Mouse (Mus musculus) forebrain, embryonic 12.5 days (tissue): ENCODE measurements at regions not wholly inside any gene's neighbourhood (a gene's known extent, or its start where the extent isn't known, plus 50 kb on each side); places are given as distances from the start of the nearest gene placed in this dataset.
A peak's percentile ranks its signal among the peaks of the same experiment; 100 is the strongest.

Experiments used
- ATAC-seq: fragments of 200-750 bp; cut with Nextera tagmentation; 2 replicates; pipeline ENCODE4 v1.8.0; 2017; ENCODE audit warnings: moderate TSS enrichment; ENCODE audit not compliant: low FRiP score
- H3K27ac ChIP-seq: fragments of 300-500 bp; sonication (generic); 2 replicates; pipeline ENCODE4 v1.5.1; 2016; ENCODE audit warnings: mild to moderate bottlenecking
- H3K27me3 ChIP-seq: fragments of 300-500 bp; sonication (generic); 2 replicates; pipeline ENCODE4 v1.6.1; 2016; ENCODE audit warnings: mild to moderate bottlenecking
- H3K36me3 ChIP-seq: fragments of 300-500 bp; sonication (generic); replicated peaks from 2 replicates; pipeline ENCODE4 v1.6.1; 2016; ENCODE audit warnings: mild to moderate bottlenecking
- H3K4me1 ChIP-seq: fragments of 300-500 bp; sonication (generic); 2 replicates; pipeline ENCODE4 v1.6.1; 2016
- H3K4me2 ChIP-seq: fragments of 300-500 bp; sonication (generic); 2 replicates; pipeline ENCODE4 v1.6.1; 2016; ENCODE audit warnings: mild to moderate bottlenecking, moderate library complexity
- H3K4me3 ChIP-seq: fragments of 300-500 bp; sonication (generic); replicated peaks from 2 replicates; pipeline ENCODE4 v1.5.1; 2016; ENCODE audit warnings: mild to moderate bottlenecking
- H3K9ac ChIP-seq: fragments of 300-500 bp; sonication (generic); 2 replicates; pipeline ENCODE4 v1.6.1; 2016; ENCODE audit warnings: mild to moderate bottlenecking
- H3K9me3 ChIP-seq: fragments of 300-500 bp; sonication (generic); 2 replicates; pipeline ENCODE4 v1.6.1; 2016
- WGBS: fragments of 180-500 bp; shearing (Covaris S2); methylation state at CpG from one replicate; pipeline ENCODE4 v1.1.7; 2016; 5-methylcytosine and 5-hydroxymethylcytosine counted together

DNA sequence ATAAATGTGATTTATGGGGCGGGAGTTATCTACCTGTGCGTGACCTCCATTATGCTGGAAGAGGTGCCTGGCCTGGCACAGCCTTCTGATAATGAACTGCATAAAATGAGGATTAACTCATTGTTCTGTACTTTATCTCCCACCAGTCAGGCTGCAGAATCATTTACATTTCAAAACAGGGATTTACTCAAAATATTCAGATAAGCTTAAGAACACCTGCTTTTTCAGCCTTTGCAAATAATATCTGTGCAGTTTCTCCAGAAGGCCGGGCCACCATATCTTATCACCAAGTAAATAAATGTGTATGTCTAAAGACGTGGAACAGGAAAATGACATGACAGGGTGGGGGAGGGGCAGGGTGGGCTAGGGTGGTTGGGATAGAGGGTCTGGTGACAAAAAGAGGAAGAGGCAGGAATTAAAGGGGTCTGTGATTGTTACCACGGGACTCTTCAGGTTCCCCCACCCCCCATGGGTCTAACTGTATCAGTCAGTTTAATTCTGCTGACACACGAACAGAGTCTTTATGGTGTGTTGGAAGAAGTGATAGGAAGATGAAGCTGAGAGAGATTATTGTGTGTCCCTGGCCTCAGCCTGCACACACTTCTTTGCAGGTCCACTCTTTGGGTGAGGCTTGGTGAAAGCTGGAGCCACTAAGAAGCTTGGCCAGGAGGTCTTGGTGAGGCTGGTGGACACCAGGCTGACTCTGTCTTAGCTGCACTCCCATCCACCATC lies 154.6 kb upstream of the Sox11 start:
- Histone ChIP-seq H3K4me3 (no peak overlapping the region), H3K9me3 (no peaks in the 10 kb centered on the region), H3K36me3 (no peaks in the 10 kb centered on the region), H3K4me1 (peaks cover 44% of the 10 kb centered on the region), H3K27me3 (0 out of 2 replicates have a peak, but pooled peaks cover 4% of the 10 kb centered on the region), H3K4me2 (no peak overlapping the region), H3K27ac (peak overlapping the region; percentile 46; the same call in 1 of the 2 replicates), H3K9ac (no peak overlapping the region)
- 22% methylated on average over 6 of the region's 6 CpGs for WGBS
- no peak for ATAC-seq

GRCm38 (mm10) chr12:27492270-27492669 lies 149.9 kb upstream of the Sox11 start:
- no peak overlapping the region for H3K27ac ChIP-seq
- ATAC-seq = no peak
- H3K9me3 ChIP-seq = no peaks in the 10 kb centered on the region
- H3K27me3 ChIP-seq = 0 out of 2 replicates have a peak, but pooled peaks cover 4% of the 10 kb centered on the region
- H3K36me3 ChIP-seq = no peaks in the 10 kb centered on the region
- H3K4me1 ChIP-seq = peaks cover 26% of the 10 kb centered on the region
- no peak overlapping the region for H3K4me2 ChIP-seq
- H3K9ac ChIP-seq = no peak overlapping the region
- H3K4me3 ChIP-seq = no peak overlapping the region
- 23% methylated on average over 2 of the region's 2 CpGs for WGBS

DNA sequence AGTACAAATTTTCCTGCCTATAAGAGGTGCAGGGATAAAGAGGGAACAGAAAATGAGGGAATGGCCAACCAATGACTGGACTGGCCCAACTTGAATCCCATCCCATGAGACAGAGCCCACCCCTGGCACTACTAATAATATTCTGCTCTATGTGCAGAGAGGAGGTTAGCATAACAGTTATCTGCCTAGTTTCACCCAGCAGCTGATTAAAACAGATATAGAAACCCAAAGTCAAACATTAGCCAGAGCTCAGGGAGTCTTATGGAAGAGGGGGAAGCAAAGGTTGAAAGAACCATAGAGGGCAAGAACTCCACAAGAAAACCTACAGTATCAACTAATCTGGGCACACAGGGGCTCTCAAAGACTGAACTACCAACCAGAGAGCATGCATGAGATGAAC lies 138.9 kb upstream of the Sox11 start:
- no peaks in the 10 kb centered on the region for H3K4me1 ChIP-seq
- H3K9me3 ChIP-seq = no peaks in the 10 kb centered on the region
- no peak overlapping the region for H3K4me2 ChIP-seq
- no peaks in the 10 kb centered on the region for H3K36me3 ChIP-seq
- no peak overlapping the region for H3K27ac ChIP-seq
- H3K27me3 ChIP-seq = no peaks in the 10 kb centered on the region
- H3K9ac ChIP-seq = no peak overlapping the region
- H3K4me3 ChIP-seq = no peak overlapping the region
- ATAC-seq = no peak

DNA sequence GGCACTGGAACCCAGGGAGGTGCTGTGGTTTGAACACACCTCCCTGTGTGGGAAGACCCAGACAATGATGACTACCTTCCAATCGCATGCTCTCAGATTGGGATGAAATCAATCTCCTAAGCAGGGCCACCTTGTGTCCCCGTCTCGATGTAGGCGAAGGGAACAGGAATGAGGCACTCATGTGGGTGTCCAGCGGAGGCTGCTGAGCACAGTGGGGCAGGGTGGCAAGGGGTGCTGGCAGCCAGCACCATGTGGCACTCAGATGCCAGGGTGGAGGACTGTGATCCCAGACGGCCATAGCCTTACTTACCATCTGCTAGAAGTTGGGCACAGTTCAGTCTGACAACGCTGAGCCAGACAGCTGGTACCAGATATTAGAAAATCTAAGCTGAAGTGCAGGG lies 137.2 kb upstream of the Sox11 start:
- ATAC-seq = no peak
- H3K9me3 ChIP-seq = no peaks in the 10 kb centered on the region
- no peak overlapping the region for H3K9ac ChIP-seq
- 88% methylated on average over 7 of the region's 7 CpGs for WGBS
- no peak overlapping the region for H3K4me3 ChIP-seq
- H3K27ac ChIP-seq = no peak overlapping the region
- H3K4me2 ChIP-seq = no peak overlapping the region
- H3K4me1 ChIP-seq = no peaks in the 10 kb centered on the region
- H3K36me3 ChIP-seq = no peaks in the 10 kb centered on the region
- H3K27me3 ChIP-seq = no peaks in the 10 kb centered on the region

DNA sequence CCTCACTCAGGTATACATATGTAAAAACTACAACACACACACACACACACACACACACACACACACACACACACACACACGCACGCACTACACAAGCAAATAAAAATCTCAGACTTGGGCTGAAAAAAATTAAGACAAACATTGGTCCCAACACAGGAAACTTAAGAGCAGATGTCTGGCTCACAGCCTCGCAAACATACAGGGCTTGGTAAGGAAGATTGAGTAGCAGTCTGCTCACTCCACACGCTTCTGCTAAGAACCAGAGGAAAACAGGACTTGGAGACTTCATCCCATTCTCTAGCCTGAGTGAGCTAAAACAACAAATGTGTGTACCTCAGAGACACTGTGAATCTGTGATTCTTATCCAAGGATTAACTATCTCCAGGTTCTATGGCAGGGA lies 132.3 kb upstream of the Sox11 start:
- no peak overlapping the region for H3K27ac ChIP-seq
- H3K9ac ChIP-seq = no peak overlapping the region
- no peaks in the 10 kb centered on the region for H3K27me3 ChIP-seq
- no peaks in the 10 kb centered on the region for H3K9me3 ChIP-seq
- H3K4me3 ChIP-seq = no peak overlapping the region
- H3K4me2 ChIP-seq = no peak overlapping the region
- H3K36me3 ChIP-seq = no peaks in the 10 kb centered on the region
- H3K4me1 ChIP-seq = peaks cover 7% of the 10 kb centered on the region; the same call in 1 of the 2 replicates
- 84% methylated on average over 4 of the region's 4 CpGs for WGBS
- ATAC-seq = no peak

- peaks cover 7% of the 10 kb centered on the region; the same call in 1 of the 2 replicates for H3K4me1 ChIP-seq
- no peaks in the 10 kb centered on the region for H3K36me3 ChIP-seq
- H3K9ac ChIP-seq = no peak overlapping the region
- H3K4me2 ChIP-seq = no peak overlapping the region
- H3K9me3 ChIP-seq = no peaks in the 10 kb centered on the region
- no peaks in the 10 kb centered on the region for H3K27me3 ChIP-seq
- WGBS = 51% methylated on average over 5 of the region's 5 CpGs
- H3K27ac ChIP-seq = no peak overlapping the region
- no peak overlapping the region for H3K4me3 ChIP-seq
- no peak for ATAC-seq
Measured at GRCm38 (mm10) chr12:27471557-27471956, 129.2 kb upstream of the Sox11 start.

- H3K27ac ChIP-seq = no peak overlapping the region
- H3K4me2 ChIP-seq = no peak overlapping the region
- H3K36me3 ChIP-seq = no peaks in the 10 kb centered on the region
- no peak overlapping the region for H3K9ac ChIP-seq
- peaks cover 11% of the 10 kb centered on the region for H3K4me1 ChIP-seq
- no peaks in the 10 kb centered on the region for H3K27me3 ChIP-seq
- no peak overlapping the region for H3K4me3 ChIP-seq
- no peaks in the 10 kb centered on the region for H3K9me3 ChIP-seq
- ATAC-seq = no peak
Measured at GRCm38 (mm10) chr12:27470346-27470745, 128.0 kb upstream of the Sox11 start.

GRCm38 (mm10) chr12:27468782-27469181 lies 126.4 kb upstream of the Sox11 start:
- Histone ChIP-seq H3K27me3 (no peaks in the 10 kb centered on the region), H3K9me3 (no peaks in the 10 kb centered on the region), H3K27ac (no peak overlapping the region), H3K9ac (no peak overlapping the region), H3K36me3 (no peaks in the 10 kb centered on the region), H3K4me1 (peaks cover 11% of the 10 kb centered on the region), H3K4me2 (no peak overlapping the region), H3K4me3 (no peak overlapping the region)
- WGBS = 92% methylated on average over 1 of the region's 1 CpGs
- no peak for ATAC-seq

DNA sequence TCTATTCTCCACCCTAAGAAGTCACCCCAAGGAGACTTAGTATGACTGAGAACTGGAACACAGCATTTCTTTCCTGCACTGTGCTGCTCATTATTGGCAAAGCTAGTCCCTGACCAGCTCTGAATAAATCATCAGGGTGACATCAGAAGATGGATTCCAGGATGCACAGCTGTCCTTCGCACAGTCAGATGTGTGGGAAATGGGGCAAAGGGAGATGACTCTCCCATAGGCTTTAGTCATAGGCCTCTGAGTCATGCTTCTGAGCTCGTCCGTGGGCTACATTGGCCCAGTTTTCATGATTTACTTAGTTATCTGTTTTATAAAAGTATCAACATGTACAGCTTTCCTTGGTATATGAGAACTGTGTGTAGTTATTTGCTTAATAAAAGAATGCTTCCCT lies 125.8 kb upstream of the Sox11 start:
- H3K36me3 ChIP-seq = no peaks in the 10 kb centered on the region
- H3K9ac ChIP-seq = no peak overlapping the region
- no peaks in the 10 kb centered on the region for H3K27me3 ChIP-seq
- H3K9me3 ChIP-seq = no peaks in the 10 kb centered on the region
- peaks cover 11% of the 10 kb centered on the region for H3K4me1 ChIP-seq
- 89% methylated on average over 3 of the region's 3 CpGs for WGBS
- no peak overlapping the region for H3K4me3 ChIP-seq
- no peak for ATAC-seq
- no peak overlapping the region for H3K4me2 ChIP-seq
- H3K27ac ChIP-seq = no peak overlapping the region

DNA sequence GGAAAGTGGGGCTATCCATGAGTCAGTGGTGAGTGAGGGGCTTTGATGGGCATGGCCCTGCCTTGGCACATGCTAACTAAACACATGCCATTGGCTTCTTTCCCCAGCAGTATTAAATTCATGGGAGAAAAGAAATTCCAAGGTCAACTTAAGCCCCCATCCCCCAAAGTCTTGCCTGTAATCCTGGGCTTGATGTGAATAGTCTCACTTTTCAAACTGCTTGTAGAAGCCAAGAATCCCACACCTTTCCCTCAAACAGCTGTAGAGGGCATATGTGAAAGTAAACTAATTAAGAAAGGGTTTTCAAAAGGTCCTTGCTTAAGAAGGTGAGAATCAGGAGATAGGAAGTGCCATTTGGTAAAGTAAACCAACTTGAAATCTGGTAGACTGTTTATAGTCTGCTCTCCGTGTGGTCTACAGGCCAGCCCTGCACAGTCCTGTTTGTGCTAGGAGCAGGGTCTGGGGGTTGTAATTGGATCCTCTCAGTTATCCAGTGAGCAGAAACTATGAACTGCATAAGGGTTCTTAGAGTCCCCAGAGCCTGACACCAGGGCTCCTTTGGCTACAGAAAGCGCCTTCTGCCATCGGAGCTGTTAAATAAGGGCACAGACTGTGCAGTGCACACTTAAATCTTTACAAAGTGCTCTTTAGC lies 123.3 kb upstream of the Sox11 start:
- no peak overlapping the region for H3K27ac ChIP-seq
- H3K4me1 ChIP-seq = peaks cover 4% of the 10 kb centered on the region; the same call in 1 of the 2 replicates
- H3K4me2 ChIP-seq = no peak overlapping the region
- H3K9me3 ChIP-seq = no peaks in the 10 kb centered on the region
- no peaks in the 10 kb centered on the region for H3K27me3 ChIP-seq
- H3K36me3 ChIP-seq = no peaks in the 10 kb centered on the region
- H3K4me3 ChIP-seq = no peak overlapping the region
- H3K9ac ChIP-seq = no peak overlapping the region
- WGBS = 58% methylated on average over 3 of the region's 3 CpGs
- ATAC-seq = no peak

DNA sequence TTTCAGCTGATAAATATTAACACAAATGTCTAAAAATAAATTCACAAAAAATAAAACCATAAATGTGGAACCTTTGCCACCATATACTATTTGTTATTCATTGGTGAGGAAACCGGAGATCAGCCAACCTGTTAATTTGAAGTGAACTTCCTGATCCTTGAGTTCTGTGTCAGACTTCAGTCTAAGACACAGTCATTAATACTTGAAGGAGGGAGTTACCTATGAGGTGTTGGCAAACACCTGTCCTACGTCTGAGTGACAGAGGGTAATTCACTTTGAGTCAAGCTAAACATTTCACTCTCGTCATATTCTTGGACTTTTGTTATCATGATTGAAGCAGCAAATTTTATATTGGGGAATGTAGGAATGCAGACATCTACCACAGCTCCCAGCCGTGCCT lies 116.3 kb upstream of the Sox11 start:
- no peak for ATAC-seq
- 89% methylated on average over 4 of the region's 4 CpGs for WGBS
- Histone ChIP-seq H3K27ac (no peak overlapping the region), H3K4me1 (no peaks in the 10 kb centered on the region), H3K9me3 (0 out of 2 replicates have a peak, but pooled peaks cover 4% of the 10 kb centered on the region), H3K36me3 (no peaks in the 10 kb centered on the region), H3K9ac (no peak overlapping the region), H3K27me3 (no peaks in the 10 kb centered on the region), H3K4me2 (no peak overlapping the region), H3K4me3 (no peak overlapping the region)

DNA sequence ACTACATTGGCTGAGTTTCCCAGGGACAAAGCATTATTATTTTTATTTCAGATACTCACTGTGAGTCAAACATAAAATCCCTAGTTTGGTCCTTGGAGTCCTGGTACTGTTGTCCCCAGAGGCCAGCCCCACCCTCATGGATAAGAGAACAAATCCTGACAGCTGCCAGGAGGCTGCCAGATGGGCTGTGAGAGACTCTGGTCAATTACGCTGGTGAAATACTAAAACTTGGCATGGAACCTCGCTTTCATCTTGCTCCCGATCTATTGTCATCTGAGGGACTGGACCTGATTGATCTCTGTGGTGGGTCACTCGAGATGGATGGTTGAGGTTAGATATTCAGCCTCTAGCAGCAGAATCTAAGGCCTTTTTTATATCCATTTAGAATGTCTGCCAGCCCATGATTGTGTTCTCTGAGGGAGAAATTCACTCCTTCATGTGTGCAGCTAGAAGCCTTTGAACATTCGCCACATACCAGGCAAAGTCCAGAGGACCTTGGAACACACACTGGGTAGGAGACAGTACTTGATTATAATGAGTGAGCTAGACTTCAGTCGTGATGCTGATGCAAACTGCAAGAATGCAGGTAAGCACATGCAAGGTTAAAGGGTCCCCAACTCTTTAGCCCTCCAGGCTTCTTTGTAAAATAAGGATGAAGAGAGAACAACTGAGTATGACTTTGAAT lies 95.4 kb upstream of the Sox11 start:
- H3K9me3 ChIP-seq = no peaks in the 10 kb centered on the region
- H3K4me3 ChIP-seq = no peak overlapping the region
- no peak overlapping the region for H3K9ac ChIP-seq
- H3K4me2 ChIP-seq = no peak overlapping the region
- 0 out of 2 replicates have a peak, but pooled peaks cover 5% of the 10 kb centered on the region for H3K4me1 ChIP-seq
- no peaks in the 10 kb centered on the region for H3K27me3 ChIP-seq
- no peaks in the 10 kb centered on the region for H3K36me3 ChIP-seq
- 62% methylated on average over 6 of the region's 6 CpGs for whole genome bisulfite sequencing
- ATAC-seq = no peak
- H3K27ac ChIP-seq = no peak overlapping the region
